Mouse (Mus musculus): ENCODE measurements around the gene Pld4. TPM values are rescaled to one million over a fixed set of nuclear protein-coding genes. Genes with fewer than 3 reads are reported as not detected.
"Not testable (repeated sequence)": the region's sequence is repeated elsewhere in the genome, so short reads cannot be mapped to it uniquely, and the experiment has no call there.

Pld4 gene
- total RNA-seq, 1 experiment from 2014 or later, result 3.1 TPM

GRCm38 (mm10) chr12:112808587-112809364, 48.3 kb downstream of the Pld4 start, which contains the start of gene Clba1:
Gene Clba1, plus strand, starts transcription at chr12:112808937.
- ATAC-seq (replicated peaks in 1 of 2; ENCODE audit: insufficient read depth in 1 of 2, low FRiP score in 2 of 2, low TSS enrichment in 1 of 2, low read depth in 1 of 2, poor library complexity in 2 of 2, severe bottlenecking in 2 of 2), result peak; percentile 90 to 91

- ATAC-seq (replicated peaks in 1 of 2; ENCODE audit: insufficient read depth in 1 of 2, low FRiP score in 2 of 2, low TSS enrichment in 1 of 2, low read depth in 1 of 2, poor library complexity in 2 of 2, severe bottlenecking in 2 of 2), result no peak
Observed at GRCm38 (mm10) chr12:112809641-112810040, 49.2 kb downstream of the Pld4 start.

GRCm38 (mm10) chr12:112810092-112810885, 49.8 kb downstream of the Pld4 start:
- ATAC-seq (replicated peaks in 1 of 2; ENCODE audit: insufficient read depth in 1 of 2, low FRiP score in 2 of 2, low TSS enrichment in 1 of 2, low read depth in 1 of 2, poor library complexity in 2 of 2, severe bottlenecking in 2 of 2), result no peak

GRCm38 (mm10) chr12:112813370-112813769, 52.9 kb downstream of the Pld4 start:
- no peak for ATAC-seq (replicated peaks in 1 of 2; ENCODE audit: insufficient read depth in 1 of 2, low FRiP score in 2 of 2, low TSS enrichment in 1 of 2, low read depth in 1 of 2, poor library complexity in 2 of 2, severe bottlenecking in 2 of 2)

GRCm38 (mm10) chr12:112814682-112815470, 54.4 kb downstream of the Pld4 start:
- ATAC-seq (replicated peaks in 1 of 2; ENCODE audit: insufficient read depth in 1 of 2, low FRiP score in 2 of 2, low TSS enrichment in 1 of 2, low read depth in 1 of 2, poor library complexity in 2 of 2, severe bottlenecking in 2 of 2), result no peak

- ATAC-seq (replicated peaks in 1 of 2; ENCODE audit: insufficient read depth in 1 of 2, low FRiP score in 2 of 2, low TSS enrichment in 1 of 2, low read depth in 1 of 2, poor library complexity in 2 of 2, severe bottlenecking in 2 of 2), result peak; percentile 49 to 65; a peak in 3 of 4 replicates
Observed at GRCm38 (mm10) chr12:112816294-112816693, 55.8 kb downstream of the Pld4 start.

GRCm38 (mm10) chr12:112816866-112817265, 56.4 kb downstream of the Pld4 start:
- not testable (repeated sequence) for ATAC-seq (replicated peaks in 1 of 2; ENCODE audit: insufficient read depth in 1 of 2, low FRiP score in 2 of 2, low TSS enrichment in 1 of 2, low read depth in 1 of 2, poor library complexity in 2 of 2, severe bottlenecking in 2 of 2)

Other genes starting within 250 kb of the Pld4 start
- not detected in 2 replicates for gene Tmem179, start 243.9 kb upstream of the Pld4 start, total RNA-seq (2017)
- gene Inf2, start 171.9 kb upstream of the Pld4 start, total RNA-seq (2017), result 6.6 and 10.1 TPM in 2 replicates
- 38.0 and 49.7 TPM in 2 replicates for gene Adssl1, start 140.6 kb upstream of the Pld4 start, total RNA-seq (2017)
- 146 and 161 TPM in 2 replicates for gene Siva1, start 116.0 kb upstream of the Pld4 start, total RNA-seq (2017)
- 84.1 and 92.3 TPM in 2 replicates for gene Akt1, start 85.8 kb upstream of the Pld4 start, total RNA-seq (2017)
- gene Zbtb42, start 81.8 kb upstream of the Pld4 start, total RNA-seq (2017), result 2.5 and 2.9 TPM in 2 replicates
- 7.3 and 7.4 TPM in 2 replicates for gene Cep170b, start 40.2 kb upstream of the Pld4 start, total RNA-seq (2017)
- 0.45 TPM in 1 of 2 replicates, not detected in the other for gene Ahnak2, start 42.0 kb downstream of the Pld4 start, total RNA-seq (2017)
- 0.75 and 2.0 TPM in 2 replicates for gene Clba1, start 48.3 kb downstream of the Pld4 start, total RNA-seq (2017)
- 51.3 and 54.0 TPM in 2 replicates for gene Cdca4, start 68.8 kb downstream of the Pld4 start, total RNA-seq (2017)
- gene Gpr132, start 107.6 kb downstream of the Pld4 start, total RNA-seq (2017), result 14.8 and 15.9 TPM in 2 replicates
- gene Jag2, start 169.1 kb downstream of the Pld4 start, total RNA-seq (2017), result 17.8 and 28.7 TPM in 2 replicates
- 17.9 and 21.9 TPM in 2 replicates for gene Nudt14, start 181.5 kb downstream of the Pld4 start, total RNA-seq (2017)
- 6.0 and 7.8 TPM in 2 replicates for gene Btbd6, start 215.8 kb downstream of the Pld4 start, total RNA-seq (2017)
- gene Brf1, start 240.0 kb downstream of the Pld4 start, total RNA-seq (2017), result 58.6 and 75.9 TPM in 2 replicates

All from hematopoietic stem cell, adult 5-6 weeks (primary cell).